Mouse (Mus musculus) MEL (cell line): ENCODE measurements around the gene Rflnb. TPM values are rescaled to one million over a fixed set of nuclear protein-coding genes. Genes with fewer than 3 reads are reported as not detected.

Experiments
- DNase-seq: peaks from one replicate; pipeline ENCODE4 v3.0.0; 2011; ENCODE audit warnings: low read depth, low spot score
- H3K27ac ChIP-seq: 2 replicates; pipeline ENCODE4 v1.5.1; 2012; ENCODE audit warnings: low read depth, mild to moderate bottlenecking, control low read depth, low read length, moderate library complexity; ENCODE audit not compliant: control insufficient read depth
- H3K27me3 ChIP-seq, 2 experiments: fragments of 150-350 bp in 1 of 2; sonication (generic) in 1 of 2; 2 replicates each; pipeline ENCODE4 v1.6.1; 2012; ENCODE audit warnings: low read length in 2 of 2, mild to moderate bottlenecking in 2 of 2, improper control_type of control experiment in 1 of 2, moderate library complexity in 1 of 2; ENCODE audit not compliant: insufficient read depth in 2 of 2, control insufficient read depth in 1 of 2
- H3K36me3 ChIP-seq, 2 experiments: 2 replicates each; pipeline ENCODE4 v1.6.1; 2012 to 2014; ENCODE audit warnings: low read length in 2 of 2, improper control_type of control experiment in 1 of 2, inconsistent platforms in 1 of 2, mild to moderate bottlenecking in 1 of 2; ENCODE audit not compliant: insufficient read depth in 2 of 2, control insufficient read depth in 1 of 2
- H3K4me1 ChIP-seq, 2 experiments: fragments of 150-350 bp in 1 of 2; sonication (generic) in 1 of 2; 2 replicates each; pipeline ENCODE4 v1.6.1; 2012; ENCODE audit warnings: low read length in 2 of 2, improper control_type of control experiment in 1 of 2, mild to moderate bottlenecking in 1 of 2; ENCODE audit not compliant: insufficient read depth in 2 of 2, control insufficient read depth in 1 of 2
- H3K4me3 ChIP-seq, 2 experiments: fragments of 150-350 bp in 1 of 2; sonication (generic) in 1 of 2; 2 replicates each; pipeline ENCODE4 v1.5.1; 2012; ENCODE audit warnings: low read depth in 2 of 2, low read length in 2 of 2, mild to moderate bottlenecking in 2 of 2, moderate library complexity in 2 of 2, control low read depth in 1 of 2, improper control_type of control experiment in 1 of 2; ENCODE audit not compliant: control insufficient read depth in 1 of 2, insufficient read depth in 1 of 2
- H3K79me2 ChIP-seq: 2 replicates; pipeline ENCODE4 v1.6.1; 2012; ENCODE audit warnings: mild to moderate bottlenecking, low read length, moderate library complexity; ENCODE audit not compliant: control insufficient read depth, poor library complexity, insufficient read depth
- H3K9ac ChIP-seq: 2 replicates; pipeline ENCODE4 v1.6.1; 2012; ENCODE audit warnings: low read depth, mild to moderate bottlenecking, control low read depth, low read length, moderate library complexity; ENCODE audit not compliant: control insufficient read depth, poor library complexity, severe bottlenecking
- H3K9me3 ChIP-seq: fragments of 150-350 bp; sonication (generic); replicated peaks from 2 replicates; pipeline ENCODE4 v1.6.1; 2012; ENCODE audit warnings: mild to moderate bottlenecking, low read length, improper control_type of control experiment, moderate library complexity; ENCODE audit not compliant: insufficient read depth
- CHD1 ChIP-seq: IDR thresholded peaks from 2 replicates; pipeline ENCODE4 v1.6.1; 2012; ENCODE audit warnings: low read depth, mild to moderate bottlenecking, inconsistent platforms, low read length, improper control_type of control experiment
- CTCF ChIP-seq, 3 experiments: IDR thresholded peaks in 2 of 3; conservative IDR thresholded peaks in 1 of 3; 2 replicates each; pipeline ENCODE4 v1.5.1; 2011 to 2012; ENCODE audit warnings: low read length in 3 of 3, low read depth in 2 of 3, mild to moderate bottlenecking in 2 of 3, improper control_type of control experiment in 1 of 3, inconsistent platforms in 1 of 3, mixed read lengths in 1 of 3, moderate library complexity in 1 of 3; ENCODE audit not compliant: control insufficient read depth in 1 of 3, insufficient read depth in 1 of 3, poor library complexity in 1 of 3, severe bottlenecking in 1 of 3
- EP300 ChIP-seq, 2 experiments: IDR thresholded peaks; 2 replicates each; pipeline ENCODE4 v1.6.1; 2011; ENCODE audit warnings: improper control_type of control experiment in 2 of 2, low read length in 2 of 2, low read depth in 1 of 2, mild to moderate bottlenecking in 1 of 2
- GABPA ChIP-seq: IDR thresholded peaks from 2 replicates; pipeline ENCODE4 v1.6.1; 2012; ENCODE audit warnings: low read depth, mild to moderate bottlenecking, inconsistent platforms, low read length, improper control_type of control experiment, moderate library complexity
- GATA1 ChIP-seq: IDR thresholded peaks from 2 replicates; pipeline ENCODE4 v1.6.1; 2011; ENCODE audit warnings: low read depth, low read length, improper control_type of control experiment
- JUND ChIP-seq: IDR thresholded peaks from 2 replicates; pipeline ENCODE4 v1.6.1; 2011; ENCODE audit warnings: low read depth, mild to moderate bottlenecking, improper control_type of control experiment, low read length
- KAT2A ChIP-seq: conservative IDR thresholded peaks from 2 replicates; pipeline ENCODE4 v1.6.1; 2012; ENCODE audit warnings: low read depth, low read length, improper control_type of control experiment, inconsistent platforms
- MAFK ChIP-seq: IDR thresholded peaks from 2 replicates; pipeline ENCODE4 v1.6.1; 2011; ENCODE audit warnings: low read depth, mild to moderate bottlenecking, low read length, improper control_type of control experiment, borderline replicate concordance
- MAX ChIP-seq: IDR thresholded peaks from 2 replicates; pipeline ENCODE4 v1.6.1; 2011; ENCODE audit warnings: low read length, improper control_type of control experiment
- MAZ ChIP-seq: IDR thresholded peaks from 2 replicates; pipeline ENCODE4 v1.6.1; 2012; ENCODE audit warnings: low read depth, mild to moderate bottlenecking, inconsistent platforms, low read length, improper control_type of control experiment
- MEF2A ChIP-seq: IDR thresholded peaks from 2 replicates; pipeline ENCODE4 v1.6.1; 2014; ENCODE audit warnings: low read depth, mild to moderate bottlenecking, inconsistent platforms, low read length, improper control_type of control experiment; ENCODE audit not compliant: poor library complexity, insufficient replicate concordance, severe bottlenecking; ENCODE audit errors: extremely low read depth
- MYB ChIP-seq: IDR thresholded peaks from 2 replicates; pipeline ENCODE4 v1.6.1; 2011; ENCODE audit warnings: mild to moderate bottlenecking, low read depth, low read length, improper control_type of control experiment
- NELFE ChIP-seq: IDR thresholded peaks from 2 replicates; pipeline ENCODE4 v1.6.1; 2011; ENCODE audit warnings: low read depth, low read length, improper control_type of control experiment
- NRF1 ChIP-seq: IDR thresholded peaks from 2 replicates; pipeline ENCODE4 v1.6.1; 2014; ENCODE audit warnings: low read depth, mild to moderate bottlenecking, inconsistent platforms, low read length, improper control_type of control experiment, moderate library complexity; ENCODE audit not compliant: poor library complexity, insufficient read depth, severe bottlenecking
- POLR2A ChIP-seq, 2 experiments: IDR thresholded peaks; 2 replicates each; pipeline ENCODE4 v1.6.1; 2011 to 2012; ENCODE audit warnings: low read length in 2 of 2, mild to moderate bottlenecking in 2 of 2, control low read depth in 1 of 2, improper control_type of control experiment in 1 of 2, low read depth in 1 of 2, moderate library complexity in 1 of 2; ENCODE audit not compliant: control insufficient read depth in 1 of 2, insufficient read depth in 1 of 2, poor library complexity in 1 of 2
- POLR2AphosphoS2 ChIP-seq: IDR thresholded peaks from 2 replicates; pipeline ENCODE4 v1.6.1; 2011; ENCODE audit warnings: low read length, improper control_type of control experiment
- RCOR1 ChIP-seq: IDR thresholded peaks from 2 replicates; pipeline ENCODE4 v1.6.1; 2012; ENCODE audit warnings: low read depth, mild to moderate bottlenecking, inconsistent platforms, low read length, improper control_type of control experiment
- SIN3A ChIP-seq: IDR thresholded peaks from 2 replicates; pipeline ENCODE4 v1.6.1; 2012; ENCODE audit warnings: low read length, improper control_type of control experiment, inconsistent platforms
- TAL1 ChIP-seq: IDR thresholded peaks from 2 replicates; pipeline ENCODE4 v1.6.1; 2012; ENCODE audit warnings: mild to moderate bottlenecking, inconsistent platforms, low read length, moderate library complexity, mixed read lengths
- TBP ChIP-seq: IDR thresholded peaks from 2 replicates; pipeline ENCODE4 v1.8.0; 2011; ENCODE audit warnings: low read depth, low read length, improper control_type of control experiment
- TCF12 ChIP-seq: IDR thresholded peaks from 2 replicates; pipeline ENCODE4 v1.6.1; 2014; ENCODE audit warnings: low read depth, mild to moderate bottlenecking, inconsistent platforms, low read length, improper control_type of control experiment, moderate library complexity
- USF2 ChIP-seq, 2 experiments: IDR thresholded peaks; 2 replicates each; pipeline ENCODE4 v1.6.1; 2011 to 2012; ENCODE audit warnings: improper control_type of control experiment in 2 of 2, low read length in 2 of 2, borderline replicate concordance in 1 of 2, inconsistent platforms in 1 of 2, low read depth in 1 of 2, mild to moderate bottlenecking in 1 of 2; ENCODE audit not compliant: insufficient read depth in 1 of 2
- ZKSCAN1 ChIP-seq: IDR thresholded peaks from 2 replicates; pipeline ENCODE4 v1.6.1; 2012; ENCODE audit warnings: low read depth, mild to moderate bottlenecking, inconsistent platforms, low read length, improper control_type of control experiment, moderate library complexity
- ZMIZ1 ChIP-seq: IDR thresholded peaks from 2 replicates; pipeline ENCODE4 v1.6.1; 2012; ENCODE audit warnings: low read depth, mild to moderate bottlenecking, inconsistent platforms, low read length, improper control_type of control experiment, moderate library complexity
- ZNF384 ChIP-seq: IDR thresholded peaks from 2 replicates; pipeline ENCODE4 v1.6.1; 2012; ENCODE audit warnings: low read depth, mild to moderate bottlenecking, inconsistent platforms, low read length, improper control_type of control experiment
- polyA plus RNA-seq, 2 experiments: library from polyadenylated mRNA; stranded (reverse) in 1 of 2; unstranded in 1 of 2; fragments of >175 nt in 1 of 2; fragments of >200 nt in 1 of 2; gene quantifications; 2 replicates each; pipeline versions ENCODE4 v1.2.1 to v1.2.4; 2012; ENCODE audit warnings: low replicate concordance in 2 of 2, low read depth in 1 of 2; ENCODE audit not compliant: insufficient read length in 2 of 2, insufficient read depth in 1 of 2, missing spikeins in 1 of 2
- total RNA-seq: library from RNA; depleted of rRNA; stranded (reverse); fragments of 300-350 nt; gene quantifications from 2 replicates; pipeline ENCODE4 v1.2.3, GENCODE M21; 2012

Gene Rflnb
- total and polyA plus RNA-seq, 3 experiments, result 7.4 to 8.7 TPM; not detected in 1

DNA sequence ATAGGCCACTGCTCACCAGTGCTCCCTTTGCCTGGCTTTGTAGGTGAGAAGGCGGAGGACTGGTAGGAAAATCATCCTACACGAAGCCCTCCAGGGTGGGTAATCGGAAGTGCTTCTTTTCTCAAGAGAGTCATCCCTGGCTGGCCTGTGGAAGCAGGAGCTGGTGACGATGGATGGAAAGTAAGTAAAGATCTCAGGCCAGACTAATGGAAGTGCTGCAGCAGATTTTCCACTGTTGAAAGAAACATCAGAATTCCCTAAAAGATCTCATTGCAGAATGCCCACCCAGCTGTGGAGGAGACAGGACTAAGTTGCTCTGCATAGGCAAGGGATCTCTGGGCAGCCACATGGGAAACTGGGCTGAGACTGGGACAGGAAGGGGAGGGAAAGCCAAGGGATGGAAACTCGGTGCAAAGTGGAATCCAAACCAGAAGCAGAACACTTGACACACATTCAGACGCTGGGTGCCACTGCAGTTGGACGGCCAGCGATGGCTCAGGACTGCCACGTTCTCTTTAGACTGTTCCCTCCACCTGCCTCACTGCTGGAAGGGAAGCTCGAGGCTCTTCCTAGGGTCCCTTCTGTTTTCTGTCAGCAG is 14.6 kb upstream of the Rflnb start:
- TF ChIP-seq GABPA (no peak), RCOR1 (no peak), TCF12 (no peak), GATA1 (no peak), ZMIZ1 (no peak), MAX (no peak), USF2 (IDR thresholded peaks at IDR 0.05; ENCODE audit: borderline replicate concordance in 1 of 2, insufficient read depth in 1 of 2, low read depth in 1 of 2, low read length in 2 of 2) (no peak), KAT2A (no peak), TBP (no peak), POLR2A (IDR thresholded peaks at IDR 0.05; ENCODE audit: control insufficient read depth in 1 of 2, insufficient read depth in 1 of 2, low read depth in 1 of 2, low read length in 2 of 2, poor library complexity in 1 of 2) (no peak), MAZ (no peak), TAL1 (no peak), SIN3A (no peak), POLR2AphosphoS2 (no peak), NELFE (no peak), CTCF (IDR thresholded peaks at IDR 0.05 in 2 of 3, conservative IDR thresholded peaks at IDR 0.05 in 1 of 3; ENCODE audit: control insufficient read depth in 1 of 3, insufficient read depth in 1 of 3, low read depth in 2 of 3, low read length in 3 of 3, poor library complexity in 1 of 3, severe bottlenecking in 1 of 3) (no peak), EP300 (IDR thresholded peaks at IDR 0.05; ENCODE audit: low read depth in 1 of 2, low read length in 2 of 2) (no peak), ZKSCAN1 (no peak), MEF2A (no peak), NRF1 (no peak)
- Histone ChIP-seq H3K79me2 (no peaks in the 10 kb centered on the region), H3K4me3 (no peak overlapping the region), H3K27me3 (no peaks in the 10 kb centered on the region), H3K36me3 (no peaks in the 10 kb centered on the region), H3K4me1 (no peaks in the 10 kb centered on the region), H3K9me3 (no peaks in the 10 kb centered on the region), H3K27ac (no peak overlapping the region), H3K9ac (no peak overlapping the region)
- DNase-seq, result no peak

DNA sequence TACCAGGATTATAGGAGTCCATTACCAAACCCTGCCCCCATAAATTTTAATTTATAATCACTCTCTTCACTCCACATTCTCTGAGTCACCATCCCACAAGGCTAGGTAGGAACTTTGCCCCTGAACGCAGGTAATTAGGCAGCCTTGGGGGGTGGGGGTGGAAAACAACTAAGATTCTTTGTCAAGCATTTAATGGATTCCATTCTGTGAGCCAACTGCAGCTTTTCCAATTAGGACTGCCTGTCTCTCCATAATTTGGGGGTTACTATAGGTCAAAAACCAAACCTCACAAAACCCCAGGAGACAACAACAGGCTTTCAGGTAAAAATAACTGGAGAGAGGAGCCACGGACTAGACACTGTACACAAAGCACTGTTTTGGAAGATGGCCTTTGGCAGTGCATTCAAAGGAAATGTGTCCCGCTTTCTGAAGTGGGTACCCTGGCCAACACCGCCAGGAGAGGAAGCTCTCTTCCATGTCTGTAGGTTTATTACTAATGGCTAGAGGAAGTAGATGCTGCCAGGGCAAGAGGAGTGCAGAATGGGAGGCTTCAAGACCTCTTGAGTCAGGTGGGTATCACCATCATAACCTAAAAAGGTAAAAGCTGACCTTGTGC is 13.3 kb upstream of the Rflnb start:
- no peak overlapping the region for H3K27ac ChIP-seq
- no peak overlapping the region for H3K4me3 ChIP-seq
- no peaks in the 10 kb centered on the region for H3K36me3 ChIP-seq
- H3K79me2 ChIP-seq, result no peaks in the 10 kb centered on the region
- no peaks in the 10 kb centered on the region for H3K4me1 ChIP-seq
- no peak overlapping the region for H3K9ac ChIP-seq
- no peaks in the 10 kb centered on the region for H3K27me3 ChIP-seq
- no peak for DNase-seq
- TF ChIP-seq ZNF384 (no peak), MAFK (no peak), POLR2AphosphoS2 (no peak), CHD1 (no peak), MYB (no peak), JUND (no peak)
- no peaks in the 10 kb centered on the region for H3K9me3 ChIP-seq
